Mouse (Mus musculus) brain, embryonic 14.5 days (tissue): Measurements from ENCODE around the gene Cmklr1.

Source experiments
- CTCF ChIP-seq: fragments of 200-500 bp; IDR thresholded peaks from 2 replicates; pipeline ENCODE4 v1.5.1; 2012; ENCODE audit warnings: inconsistent platforms, mild to moderate bottlenecking, moderate library complexity, borderline replicate concordance; ENCODE audit not compliant: insufficient read depth, insufficient read length; ENCODE audit errors: extremely low read depth
- POLR2A ChIP-seq: fragments of 200-500 bp; IDR thresholded peaks from 2 replicates; pipeline ENCODE4 v1.6.1; 2012; ENCODE audit warnings: mild to moderate bottlenecking, inconsistent platforms, borderline replicate concordance; ENCODE audit not compliant: poor library complexity, insufficient read depth, insufficient read length, severe bottlenecking; ENCODE audit errors: extremely low read depth

DNA sequence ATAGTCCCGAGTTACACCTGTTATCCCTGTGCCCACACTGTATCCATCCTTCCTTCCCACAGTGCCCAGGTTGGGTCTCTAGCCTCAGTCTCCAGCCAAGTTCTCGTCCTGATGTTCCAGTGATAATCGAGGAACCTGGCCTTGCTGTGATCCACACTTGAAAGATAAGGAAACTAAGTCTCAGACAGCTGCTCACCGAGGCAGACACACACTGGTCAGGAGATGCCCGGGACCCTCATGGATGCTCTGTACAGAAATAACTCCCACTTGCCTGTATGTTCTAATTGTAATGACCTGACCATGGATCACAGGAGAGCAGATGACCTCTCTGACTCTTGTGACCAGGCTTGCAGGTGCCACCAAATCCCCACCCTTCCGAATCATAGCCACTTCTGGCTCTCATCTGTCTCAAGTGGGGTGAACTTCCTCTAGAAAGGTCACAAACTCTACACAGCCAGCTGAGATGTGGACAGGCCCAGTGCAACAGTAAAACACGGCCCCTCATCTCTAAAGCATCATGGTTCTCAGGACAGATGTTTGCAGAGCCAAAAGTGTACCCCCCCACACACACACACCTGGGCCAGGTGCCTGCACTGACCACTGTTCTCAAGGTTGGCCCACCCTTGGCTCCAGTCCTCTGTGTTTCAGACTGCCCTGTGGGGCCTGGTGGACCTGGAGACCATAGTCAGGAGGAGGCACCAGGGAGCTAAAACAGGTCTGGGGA is 15.2 kb downstream of the Cmklr1 start:
- TF ChIP-seq CTCF = no peak
- TF ChIP-seq POLR2A = no peak
